Mouse (Mus musculus) NIH3T3 (cell line): ENCODE results near the gene Slc38a10.

ENCODE experiments used
- DNase-seq: peaks from one replicate; pipeline ENCODE4 v3.0.0-alpha.2; 2012; ENCODE audit warnings: low read depth

The Slc38a10 gene

GRCm38 (mm10) chr11:120055953-120056732, 95.0 kb downstream of the Slc38a10 start:
- DNase-seq: no peak
